Mouse (Mus musculus) small intestine, adult 2 months (tissue): Measurements from ENCODE around the gene Golm1. TPM values are rescaled to one million over a fixed set of nuclear protein-coding genes. Genes with fewer than 3 reads are reported as not detected.

Experiments
- H3K27ac ChIP-seq: fragments of 200-500 bp; 2 replicates; pipeline ENCODE4 v1.5.1; 2012; ENCODE audit warnings: low read depth, low read length, control low read depth, inconsistent platforms; ENCODE audit not compliant: insufficient read depth
- H3K27me3 ChIP-seq: fragments of 200-500 bp; 2 replicates; pipeline ENCODE4 v1.6.1; 2012; ENCODE audit warnings: mild to moderate bottlenecking, moderate library complexity, low read length, inconsistent platforms; ENCODE audit not compliant: control insufficient read depth, insufficient read depth
- H3K36me3 ChIP-seq: fragments of 200-500 bp; 2 replicates; pipeline ENCODE4 v1.6.1; 2012; ENCODE audit warnings: mild to moderate bottlenecking, low read length, control low read depth, inconsistent platforms; ENCODE audit not compliant: control insufficient read depth, insufficient read depth
- H3K4me1 ChIP-seq: fragments of 200-500 bp; 2 replicates; pipeline ENCODE4 v1.6.1; 2012; ENCODE audit warnings: low read length, inconsistent platforms, mixed read lengths; ENCODE audit not compliant: control insufficient read depth, insufficient read depth, insufficient read length
- H3K4me3 ChIP-seq: fragments of 200-500 bp; 2 replicates; pipeline ENCODE4 v1.5.1; 2012; ENCODE audit warnings: low read depth, mild to moderate bottlenecking, control low read depth, inconsistent platforms, low read length, moderate library complexity
- CTCF ChIP-seq: fragments of 200-500 bp; IDR thresholded peaks from 2 replicates; pipeline ENCODE4 v1.5.1; 2012; ENCODE audit warnings: low read depth, mild to moderate bottlenecking, control low read depth, inconsistent platforms, low read length, moderate library complexity, mixed read lengths; ENCODE audit not compliant: insufficient replicate concordance, insufficient read length; ENCODE audit errors: extremely low read depth
- POLR2A ChIP-seq: fragments of 200-500 bp; IDR thresholded peaks from 2 replicates; pipeline ENCODE4 v1.6.1; 2012; ENCODE audit warnings: low read depth, mild to moderate bottlenecking, control low read depth, inconsistent platforms, low read length, moderate library complexity
- WGBS: fragments of 180-500 bp; shearing (Covaris S2); methylation state at CpG from one replicate; pipeline ENCODE4 v1.1.7; 2018; 5-methylcytosine and 5-hydroxymethylcytosine counted together
- polyA plus RNA-seq: library from polyadenylated mRNA; depleted of rRNA; stranded (reverse); fragments of >200 nt; gene quantifications from 2 replicates; pipeline ENCODE4 v1.2.3, GENCODE M21; 2012

The Golm1 gene
- polyA plus RNA-seq, 1 experiment, result 29.1 TPM

- WGBS, result 71% methylated on average over 4 of the region's 4 CpGs
- no peak overlapping the region for H3K4me3 ChIP-seq
- peaks cover 61% of the 10 kb centered on the region for H3K36me3 ChIP-seq
- TF ChIP-seq POLR2A (no peak), CTCF (no peak)
- no peaks in the 10 kb centered on the region for H3K4me1 ChIP-seq
- H3K27ac ChIP-seq, result no peak overlapping the region
- no peaks in the 10 kb centered on the region for H3K27me3 ChIP-seq
Measured at GRCm38 (mm10) chr13:59615554-59615953, 60.1 kb downstream of the Golm1 start.

- H3K36me3 ChIP-seq, result peaks cover 60% of the 10 kb centered on the region
- no peaks in the 10 kb centered on the region for H3K27me3 ChIP-seq
- TF ChIP-seq POLR2A (no peak), CTCF (no peak)
- no peak overlapping the region for H3K27ac ChIP-seq
- no peak overlapping the region for H3K4me3 ChIP-seq
- 76% methylated on average over 4 of the region's 4 CpGs for WGBS
- no peaks in the 10 kb centered on the region for H3K4me1 ChIP-seq
Measured at GRCm38 (mm10) chr13:59615152-59615551, 60.5 kb downstream of the Golm1 start.

GRCm38 (mm10) chr13:59613868-59614267, 61.7 kb downstream of the Golm1 start:
- TF ChIP-seq POLR2A, result no peak
- no peak for TF ChIP-seq CTCF
- no peaks in the 10 kb centered on the region for H3K27me3 ChIP-seq
- H3K36me3 ChIP-seq, result peaks cover 60% of the 10 kb centered on the region
- H3K4me1 ChIP-seq, result no peaks in the 10 kb centered on the region
- 64% methylated on average over 4 of the region's 4 CpGs for WGBS
- no peak overlapping the region for H3K27ac ChIP-seq
- H3K4me3 ChIP-seq, result no peak overlapping the region

- 92% methylated on average over 2 of the region's 2 CpGs for WGBS
Measured at GRCm38 (mm10) chr13:59610437-59610836, 65.2 kb downstream of the Golm1 start.

GRCm38 (mm10) chr13:59609885-59610284, 65.7 kb downstream of the Golm1 start:
- H3K27ac ChIP-seq, result no peak overlapping the region
- no peaks in the 10 kb centered on the region for H3K4me1 ChIP-seq
- H3K27me3 ChIP-seq, result no peaks in the 10 kb centered on the region
- WGBS, result 93% methylated on average over 4 of the region's 4 CpGs
- TF ChIP-seq CTCF (no peak), POLR2A (no peak)
- H3K36me3 ChIP-seq, result peaks cover 57% of the 10 kb centered on the region
- no peak overlapping the region for H3K4me3 ChIP-seq

More at GRCm38 (mm10) chr13:59610437-59610836, 65.2 kb downstream of the Golm1 start:
- Histone ChIP-seq H3K36me3 (peaks cover 58% of the 10 kb centered on the region), H3K27ac (no peak overlapping the region), H3K4me1 (no peaks in the 10 kb centered on the region), H3K27me3 (no peaks in the 10 kb centered on the region), H3K4me3 (no peak overlapping the region)
- TF ChIP-seq CTCF (no peak), POLR2A (no peak)

- Histone ChIP-seq H3K27ac (no peak overlapping the region), H3K4me1 (no peaks in the 10 kb centered on the region), H3K4me3 (no peak overlapping the region), H3K36me3 (peaks cover 56% of the 10 kb centered on the region), H3K27me3 (no peaks in the 10 kb centered on the region)
- 65% methylated on average over 10 of the region's 10 CpGs for WGBS
- TF ChIP-seq POLR2A, result no peak
- no peak for TF ChIP-seq CTCF
Measured at GRCm38 (mm10) chr13:59605221-59605922, 70.2 kb downstream of the Golm1 start.

- H3K4me1 ChIP-seq, result no peaks in the 10 kb centered on the region
- WGBS, result 85% methylated on average over 1 of the region's 1 CpGs
- no peak overlapping the region for H3K27ac ChIP-seq
- H3K36me3 ChIP-seq, result peaks cover 58% of the 10 kb centered on the region
- TF ChIP-seq CTCF (no peak), POLR2A (no peak)
- no peak overlapping the region for H3K4me3 ChIP-seq
- no peaks in the 10 kb centered on the region for H3K27me3 ChIP-seq
Measured at GRCm38 (mm10) chr13:59604511-59604910, 71.1 kb downstream of the Golm1 start.
